Mouse (Mus musculus): ENCODE measurements at regions not wholly inside any gene's neighbourhood (a gene's known extent, or its start where the extent isn't known, plus 50 kb on each side); places are given as distances from the start of the nearest gene placed in this dataset.

DNA sequence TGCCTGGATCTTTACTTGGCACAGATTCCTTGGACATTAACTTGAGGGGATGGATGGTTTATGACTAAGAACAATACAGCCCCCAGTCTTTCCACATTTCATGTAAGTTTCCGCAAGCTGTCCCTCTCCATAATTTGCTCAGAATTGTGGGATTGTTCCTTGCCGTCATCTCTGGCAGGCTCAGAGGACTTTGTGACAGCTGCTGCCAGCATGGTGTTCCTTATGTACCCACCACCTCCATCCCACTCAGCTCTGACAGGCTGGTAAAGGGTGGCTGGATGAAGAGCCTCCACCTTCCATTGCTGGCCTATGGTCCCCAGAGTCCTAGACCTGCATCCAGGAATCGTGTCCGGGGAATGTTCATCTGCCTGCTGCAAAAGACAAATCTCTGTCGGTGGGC, 119.1 kb downstream of the Erv3 start:
- DNase-seq (ENCODE audit: extremely low read depth, low read depth, low spot score), result no peak

DNA sequence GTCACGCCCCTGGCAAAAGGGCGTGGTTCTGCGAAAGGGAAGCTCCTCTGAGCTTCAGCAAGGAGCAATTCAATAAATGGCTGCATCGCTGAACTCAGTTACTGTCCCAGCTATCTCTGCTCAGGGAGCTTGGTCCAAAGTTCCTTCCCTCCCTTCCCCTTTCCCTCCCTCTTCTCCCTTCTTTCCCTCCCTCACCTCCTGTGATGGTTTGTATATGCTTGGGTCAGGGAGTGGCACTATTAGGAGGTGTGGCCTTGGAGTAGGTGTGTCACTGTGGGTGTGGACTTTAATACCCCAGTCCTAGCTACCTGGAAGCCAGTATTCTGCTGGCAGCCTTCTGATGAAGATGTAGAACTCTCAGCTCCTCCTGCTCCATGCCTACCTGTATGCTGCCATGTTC, 120.5 kb downstream of the Erv3 start:
- DNase-seq (ENCODE audit: extremely low read depth, low read depth, low spot score), result no peak

DNA sequence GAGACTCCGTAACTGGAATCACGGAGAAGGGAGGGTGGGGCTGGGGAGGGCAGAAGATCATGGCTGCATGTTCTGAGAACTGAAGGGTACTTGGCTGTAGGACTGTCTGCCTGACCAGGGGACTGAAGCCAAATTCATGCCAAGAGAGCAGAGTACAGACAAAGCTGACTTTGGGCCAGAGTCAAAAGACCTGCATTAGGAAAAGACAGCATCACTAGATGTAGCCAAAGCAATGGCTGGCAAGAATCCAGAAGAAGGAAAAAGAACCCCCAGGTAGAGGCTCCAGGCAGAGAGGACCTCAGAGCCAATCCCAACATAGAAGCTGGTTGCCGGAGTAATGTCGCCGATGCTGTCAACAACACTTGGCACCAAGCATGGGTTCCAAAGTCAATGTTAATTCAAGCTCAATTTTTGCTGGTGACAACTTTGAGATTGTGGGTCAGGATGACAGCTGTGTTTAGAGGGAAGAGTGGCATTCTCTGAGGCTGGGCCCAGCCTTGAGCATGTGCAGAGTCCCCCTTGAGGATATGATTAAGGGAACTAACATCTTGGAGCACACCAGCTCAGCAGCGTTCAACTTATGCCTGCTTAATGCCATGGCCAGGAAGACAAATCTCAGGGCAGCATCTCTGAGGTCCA, 124.7 kb downstream of the Erv3 start:
- DNase-seq (ENCODE audit: extremely low read depth, low read depth, low spot score), result no peak

DNA sequence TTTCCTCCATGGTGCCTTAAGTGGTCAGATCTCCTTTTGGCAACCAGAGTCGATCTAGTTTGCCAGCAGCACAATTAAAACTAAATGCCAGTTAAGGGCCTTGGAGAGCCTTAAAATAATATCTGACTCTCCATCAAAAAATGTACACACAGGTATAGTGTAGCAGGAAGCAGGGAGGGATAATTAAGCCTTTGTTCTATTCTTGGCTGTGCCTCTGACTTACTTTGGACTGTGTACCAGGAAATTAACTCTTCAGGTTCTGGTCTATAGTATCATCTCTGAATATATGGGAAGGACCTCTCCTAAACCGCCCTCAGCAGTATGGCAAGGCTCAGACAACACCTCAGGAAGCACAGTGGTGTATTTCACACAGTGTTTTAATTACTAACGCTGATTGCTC, 133.0 kb downstream of the Erv3 start:
- peak; percentile 8 for DNase-seq (ENCODE audit: extremely low read depth, low read depth, low spot score)

DNA sequence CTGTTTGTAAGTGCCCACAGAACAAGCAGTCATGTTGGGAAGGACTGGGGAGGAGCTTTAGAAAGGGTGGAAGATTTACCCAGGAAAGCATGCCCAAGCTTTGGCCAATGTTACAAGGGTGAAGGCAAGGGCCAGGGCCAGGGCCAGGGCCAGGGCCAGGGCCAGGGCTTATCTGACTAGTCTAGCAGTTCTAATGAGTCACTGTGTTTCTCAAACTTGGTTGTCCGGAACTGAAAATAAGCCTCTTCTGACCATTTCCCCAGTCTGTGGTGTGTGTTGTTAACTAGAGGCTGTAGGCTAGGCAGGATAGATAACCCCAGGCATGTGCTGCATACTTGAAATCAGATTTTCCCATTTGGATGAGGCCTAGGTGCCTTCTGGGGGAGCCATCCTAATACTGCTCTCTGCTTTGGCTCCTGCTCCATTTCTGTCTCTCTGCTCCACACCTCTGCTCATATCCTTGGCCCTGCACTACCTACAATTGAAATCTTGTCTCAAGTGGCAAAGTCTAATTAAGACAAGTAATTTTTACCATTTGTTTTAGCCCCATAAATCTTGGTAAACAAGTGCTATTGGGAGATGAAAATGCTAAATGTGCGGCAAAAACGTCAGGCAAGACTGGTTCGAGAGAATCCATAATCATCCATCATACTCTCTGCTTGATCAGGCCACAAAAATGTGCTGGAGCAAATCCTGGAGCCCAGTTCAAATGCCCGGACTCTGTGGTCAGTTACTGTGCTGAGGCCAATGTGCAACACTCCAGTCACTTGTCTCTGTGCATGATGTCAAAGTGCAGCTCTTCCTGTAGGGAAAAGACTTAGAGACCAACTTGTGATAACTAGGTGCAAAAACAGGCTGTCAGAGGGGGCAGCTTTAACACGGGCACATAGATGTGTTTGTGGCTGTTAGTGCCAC, 137.7 kb downstream of the Erv3 start:
- DNase-seq (ENCODE audit: extremely low read depth, low read depth, low spot score), result no peak

DNA sequence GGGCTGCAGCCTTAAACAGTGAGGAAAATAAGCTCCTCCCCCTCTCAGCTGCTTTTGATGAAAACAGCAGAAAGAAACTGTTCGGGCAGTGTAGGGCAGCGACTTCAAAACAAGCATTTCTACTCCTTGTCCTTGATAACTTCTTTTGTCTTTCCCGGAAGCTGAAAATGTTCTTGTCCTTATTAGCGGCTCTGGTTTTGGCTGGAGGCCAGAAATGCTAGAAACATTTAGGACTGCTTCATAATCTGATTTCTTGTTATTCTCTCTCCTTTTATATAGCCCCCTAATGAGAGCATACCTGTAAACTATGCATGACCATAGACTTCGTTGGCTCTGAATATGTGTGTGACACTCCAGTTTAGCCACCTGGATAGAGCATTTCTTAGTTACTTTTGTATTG, 142.0 kb downstream of the Erv3 start:
- DNase-seq (ENCODE audit: extremely low read depth, low read depth, low spot score), result no peak

DNA sequence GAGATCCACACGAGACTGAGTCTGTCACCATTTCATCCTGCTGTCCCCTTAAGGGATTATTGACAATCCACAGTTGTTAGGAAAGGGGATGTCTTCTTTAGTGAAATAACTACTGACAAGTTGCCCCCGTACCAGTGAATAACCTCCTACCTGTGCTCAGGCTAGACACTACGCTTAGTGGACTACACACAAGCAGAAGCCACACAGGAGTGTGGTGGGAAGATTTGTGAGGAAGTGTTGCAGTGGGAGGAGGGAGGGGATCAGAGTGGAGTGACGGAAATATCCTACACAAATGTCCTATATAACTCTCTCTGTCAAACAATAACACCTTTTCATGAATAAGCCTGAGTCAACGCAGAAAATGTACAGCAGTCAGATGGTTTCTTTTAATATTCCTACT, 142.7 kb downstream of the Erv3 start:
- no peak for DNase-seq (ENCODE audit: extremely low read depth, low read depth, low spot score)

DNA sequence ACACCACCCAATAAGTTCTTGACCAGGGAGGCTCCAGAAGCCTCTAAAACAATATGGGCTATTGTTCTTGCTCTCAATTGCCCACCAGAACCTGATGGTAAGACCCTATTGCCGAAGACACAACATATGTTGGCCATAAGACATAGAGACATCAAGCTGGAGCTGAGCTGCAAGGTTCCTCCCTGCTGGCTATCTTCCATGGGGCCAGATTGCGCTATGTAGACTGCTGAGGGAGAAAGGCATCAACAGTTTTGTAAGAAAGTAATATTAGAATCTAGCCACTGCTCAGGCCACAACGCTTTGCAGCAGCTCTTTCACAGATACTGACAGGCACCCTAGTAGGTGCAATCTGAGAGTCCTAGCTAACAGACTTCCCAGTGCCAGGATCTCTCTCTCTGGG, 144.2 kb downstream of the Erv3 start:
- DNase-seq (ENCODE audit: extremely low read depth, low read depth, low spot score), result no peak

DNA sequence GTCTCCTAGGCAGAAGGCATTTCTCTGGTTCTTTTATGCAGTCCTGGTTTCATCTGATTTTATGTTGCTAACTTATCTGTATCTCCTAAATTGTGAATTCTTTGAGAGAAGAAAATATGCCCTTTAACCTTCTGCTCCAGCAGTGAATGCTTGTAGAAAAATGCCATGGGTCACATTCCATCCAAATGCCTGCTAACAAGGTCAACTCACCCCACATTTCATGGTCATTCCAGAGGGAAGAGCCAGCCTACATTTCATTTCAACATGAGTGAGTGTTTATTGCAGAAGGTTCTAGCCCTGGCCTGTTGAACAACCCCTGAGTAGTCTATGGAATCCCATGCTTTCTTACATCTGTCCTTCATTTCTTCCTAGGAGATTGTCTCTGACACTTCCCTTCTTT, 147.7 kb downstream of the Erv3 start:
- no peak for DNase-seq (ENCODE audit: extremely low read depth, low read depth, low spot score)

DNA sequence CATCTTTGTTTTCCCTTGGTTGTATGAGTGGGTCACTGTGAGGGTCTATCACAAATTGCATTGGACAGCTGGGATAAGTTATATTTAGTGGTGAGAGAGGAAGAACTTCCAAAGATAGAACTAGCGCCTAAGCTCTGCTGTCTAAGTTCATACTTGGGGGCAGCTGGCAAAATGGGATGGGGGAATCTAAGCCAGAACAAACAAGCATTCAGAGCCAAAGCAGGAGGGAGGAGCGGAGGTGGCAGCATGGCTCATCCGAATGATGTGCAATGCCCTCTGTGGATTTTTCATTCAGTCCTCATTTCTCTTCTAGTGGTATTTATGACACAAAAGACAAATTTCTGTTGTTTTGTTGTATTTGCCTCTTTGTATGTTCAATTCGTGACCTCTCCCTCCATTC, 144.5 kb upstream of the Adra1d start:
- DNase-seq (ENCODE audit: extremely low read depth, low read depth, low spot score), result no peak

DNA sequence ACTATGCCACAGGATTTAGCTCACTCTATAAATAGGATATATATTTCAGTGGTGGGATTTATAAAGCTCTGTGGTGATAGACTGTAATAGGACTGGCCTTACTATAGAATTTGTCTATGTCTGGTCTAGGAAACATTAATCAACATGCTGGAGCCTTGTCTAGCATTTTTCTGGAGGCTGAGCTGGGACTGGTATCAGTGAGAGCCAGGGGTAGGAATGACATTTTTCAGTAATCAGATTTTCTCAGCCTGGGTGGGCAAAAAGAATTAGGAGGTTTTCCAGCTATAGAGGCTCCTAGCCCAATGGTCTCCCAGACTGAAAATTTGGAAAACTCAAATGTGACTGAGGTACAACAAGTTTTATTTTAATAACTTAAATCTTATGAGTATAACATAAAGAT, 142.3 kb upstream of the Adra1d start:
- DNase-seq (ENCODE audit: extremely low read depth, low read depth, low spot score), result no peak

DNA sequence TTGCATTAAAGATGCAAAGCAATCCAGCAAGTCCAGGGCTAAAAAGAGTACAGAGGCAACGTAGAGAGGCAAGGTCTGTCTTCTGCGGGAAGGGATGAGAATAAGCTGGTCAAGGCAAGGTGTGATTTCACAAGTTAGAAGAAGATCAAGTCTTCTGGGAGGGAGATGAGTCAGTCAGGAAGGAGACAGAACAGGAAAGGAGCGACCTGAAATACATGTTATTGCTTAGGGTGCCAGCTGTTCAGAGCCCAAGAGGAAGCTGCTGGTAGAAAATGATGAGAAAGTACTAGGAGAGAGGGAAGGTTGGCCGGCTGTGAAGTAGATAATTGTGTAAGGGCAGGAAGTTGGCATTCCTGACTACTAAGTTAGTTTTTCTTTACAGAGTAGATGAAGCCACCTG, 140.1 kb upstream of the Adra1d start:
- no peak for DNase-seq (ENCODE audit: extremely low read depth, low read depth, low spot score)

DNA sequence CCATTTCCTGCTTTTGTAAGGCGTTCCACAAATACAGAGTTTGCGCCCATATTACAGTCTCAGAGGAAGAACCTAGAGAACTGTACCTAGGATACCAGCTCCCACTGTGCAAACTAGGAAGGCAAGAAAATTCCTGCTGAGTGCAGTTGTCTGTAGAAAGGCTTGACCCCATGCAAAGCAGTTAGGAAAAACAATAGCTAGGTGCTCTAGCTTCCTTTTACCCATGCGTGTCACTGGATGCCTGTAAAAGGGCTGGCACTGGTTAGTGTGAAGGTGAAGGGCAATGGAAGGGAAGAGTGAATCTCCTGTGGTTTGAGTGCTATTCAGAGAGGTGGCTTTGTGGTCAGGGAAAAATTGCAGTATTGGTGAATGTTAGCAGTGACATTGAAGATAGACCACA, 137.7 kb upstream of the Adra1d start:
- DNase-seq (ENCODE audit: extremely low read depth, low read depth, low spot score), result no peak

DNA sequence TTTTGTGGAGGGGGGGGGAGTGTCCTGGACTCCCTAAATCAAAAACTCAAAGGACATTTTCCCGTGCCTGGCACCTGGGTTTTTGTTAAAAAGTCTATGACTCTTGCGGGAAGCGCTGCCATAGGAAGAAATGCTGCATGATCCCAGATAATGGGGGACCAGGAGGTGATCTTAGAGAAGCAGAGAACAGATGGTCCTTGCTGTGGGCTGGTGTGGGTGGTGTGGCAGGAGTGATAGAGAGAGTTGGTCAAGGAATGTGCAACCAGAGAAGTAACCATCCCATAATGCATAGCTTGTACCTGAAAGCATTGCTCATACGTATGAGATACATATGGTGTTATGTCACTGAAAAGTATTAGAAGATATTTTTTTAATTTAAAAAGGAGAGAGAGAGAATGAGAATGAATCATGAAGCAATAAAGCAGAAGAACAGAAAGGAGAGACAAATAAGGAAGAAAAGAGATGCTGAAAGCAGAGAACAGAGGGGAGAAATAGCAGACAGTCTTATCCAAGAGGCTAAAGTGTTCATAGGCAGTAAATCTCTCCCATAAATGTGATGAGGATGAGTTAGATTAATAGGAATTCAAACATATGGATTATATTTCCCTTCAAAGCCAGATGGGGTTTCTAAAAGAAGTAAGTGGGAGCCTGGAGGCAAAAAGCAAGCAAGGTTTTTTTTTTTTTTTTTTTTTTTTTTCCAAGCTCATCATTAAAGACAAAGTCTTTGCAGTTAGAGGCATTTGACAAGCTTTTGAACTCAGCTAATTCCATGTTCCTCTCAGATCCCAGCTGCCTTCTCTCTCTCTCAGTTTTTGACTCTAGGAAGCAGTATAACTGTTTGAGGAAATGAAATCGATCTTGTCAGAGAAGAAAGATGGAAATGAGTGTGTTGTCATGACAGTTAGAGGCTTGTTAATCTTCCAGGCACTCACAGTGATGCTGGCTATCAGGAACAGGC, 136.2 kb upstream of the Adra1d start:
- no peak for DNase-seq (ENCODE audit: extremely low read depth, low read depth, low spot score)

DNA sequence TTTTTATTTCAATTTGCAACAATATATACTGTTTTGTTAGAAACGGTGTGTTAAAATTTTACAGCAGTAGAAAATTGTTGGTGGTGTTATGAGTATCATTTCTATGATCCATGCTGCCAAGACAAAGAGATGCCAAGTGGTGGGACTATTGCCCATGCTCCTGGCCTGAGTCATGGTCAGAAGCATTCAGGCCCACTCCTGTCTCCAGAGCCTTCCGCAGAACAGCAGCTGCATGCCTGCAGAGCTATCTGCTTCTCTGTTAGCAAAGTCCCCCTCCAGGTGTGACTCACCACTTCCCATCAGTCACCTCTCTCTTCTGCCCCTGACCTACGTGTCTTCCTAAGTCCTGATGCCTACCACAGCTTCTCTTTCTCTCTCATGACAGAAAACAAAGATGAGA, 134.2 kb upstream of the Adra1d start:
- no peak for DNase-seq (ENCODE audit: extremely low read depth, low read depth, low spot score)

DNA sequence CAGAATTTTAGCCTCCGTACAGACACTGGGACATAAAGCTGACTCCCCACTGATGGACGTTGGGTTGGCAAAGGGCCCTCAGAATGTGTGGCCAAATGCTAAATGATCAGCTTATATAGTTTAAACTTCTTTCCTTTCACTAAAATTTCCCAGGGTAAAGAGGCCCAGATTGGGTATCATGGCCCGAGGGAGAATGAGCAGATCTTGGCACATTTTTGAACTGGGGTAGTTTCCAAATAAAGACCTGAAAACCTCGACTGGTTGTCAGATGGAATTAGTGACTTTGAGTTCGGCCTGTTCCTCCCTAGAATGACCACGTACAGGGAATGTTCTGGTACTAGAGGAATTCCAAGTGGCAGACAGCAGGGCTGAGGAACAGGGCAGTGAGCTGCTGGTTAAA, 127.9 kb upstream of the Adra1d start:
- no peak for DNase-seq (ENCODE audit: extremely low read depth, low read depth, low spot score)

DNA sequence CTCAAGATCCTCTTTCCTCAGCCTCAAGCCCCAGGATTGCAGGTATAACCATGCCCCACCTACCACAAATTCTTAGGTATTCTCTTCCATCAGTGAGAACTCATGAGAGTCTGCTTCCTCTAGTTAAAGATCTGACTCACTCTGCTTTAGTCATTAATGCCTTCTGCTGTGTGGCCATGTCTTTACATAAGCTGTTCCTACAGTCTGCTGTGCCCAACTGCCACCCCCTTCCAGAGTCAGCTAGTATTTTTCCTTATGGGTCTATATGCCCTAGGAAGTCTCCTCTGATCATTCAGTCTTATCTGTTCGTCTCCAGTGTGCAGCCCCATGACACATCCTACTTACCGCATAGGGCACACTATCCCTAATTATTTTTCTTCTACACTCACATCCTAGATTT, 126.2 kb upstream of the Adra1d start:
- DNase-seq (ENCODE audit: extremely low read depth, low read depth, low spot score), result no peak

DNA sequence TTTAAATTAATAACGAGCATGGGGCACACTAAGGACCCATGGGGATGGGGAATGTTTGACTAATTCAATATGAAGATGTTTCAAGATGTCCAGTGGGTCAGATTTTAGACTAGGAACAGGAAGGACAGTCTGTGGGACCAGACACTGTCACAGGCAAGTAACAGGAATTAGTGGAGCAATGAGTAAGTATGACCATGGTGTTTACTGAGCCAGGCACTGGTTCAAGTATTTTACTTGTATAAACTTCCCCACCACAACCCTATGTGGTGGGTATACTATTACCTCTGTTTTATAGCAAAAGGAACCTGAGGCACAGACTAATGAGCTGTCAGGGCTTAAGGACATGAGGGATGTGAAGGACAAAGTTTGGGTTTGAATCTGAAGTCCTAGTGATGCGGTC, 125.4 kb upstream of the Adra1d start:
- no peak for DNase-seq (ENCODE audit: extremely low read depth, low read depth, low spot score)

DNA sequence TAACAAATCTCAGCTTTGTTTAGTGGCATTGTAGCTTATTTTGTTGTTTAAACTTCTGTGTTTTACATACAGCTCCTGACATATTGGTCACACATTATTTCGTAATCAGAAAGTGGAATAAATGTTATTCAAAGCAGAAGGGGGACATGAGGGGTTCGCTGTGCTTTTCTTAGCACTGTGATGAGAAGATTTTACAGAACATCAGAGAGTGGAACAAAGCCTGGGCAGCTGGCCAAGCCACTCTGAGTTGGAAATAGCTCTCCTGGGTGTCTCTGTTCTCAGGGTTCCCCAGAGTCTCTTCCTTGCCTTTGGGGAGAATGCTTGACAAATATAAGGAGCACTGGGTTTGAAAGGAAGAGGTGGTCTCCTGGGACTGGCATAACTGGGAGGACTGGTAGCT, 124.7 kb upstream of the Adra1d start:
- DNase-seq (ENCODE audit: extremely low read depth, low read depth, low spot score), result no peak

DNA sequence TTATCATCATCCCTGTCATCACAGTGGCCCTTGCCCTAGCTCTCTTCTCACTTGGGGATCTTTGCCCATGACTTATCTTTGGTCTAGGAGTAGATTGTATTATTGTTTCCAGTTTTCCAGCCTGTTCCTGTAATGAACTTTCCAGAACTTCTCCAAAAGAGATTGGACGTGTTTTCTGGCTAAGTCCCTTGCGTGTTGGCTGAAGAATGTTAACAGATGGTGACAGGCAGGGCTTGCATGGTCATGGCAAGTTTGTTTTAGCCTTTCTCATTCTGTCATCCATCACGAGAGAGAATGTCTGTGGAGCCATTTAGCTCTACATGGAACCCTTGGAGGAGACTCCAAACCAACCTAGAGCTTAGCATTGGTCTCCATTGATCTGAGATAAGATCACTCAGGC, 123.2 kb upstream of the Adra1d start:
- no peak for DNase-seq (ENCODE audit: extremely low read depth, low read depth, low spot score)

DNA sequence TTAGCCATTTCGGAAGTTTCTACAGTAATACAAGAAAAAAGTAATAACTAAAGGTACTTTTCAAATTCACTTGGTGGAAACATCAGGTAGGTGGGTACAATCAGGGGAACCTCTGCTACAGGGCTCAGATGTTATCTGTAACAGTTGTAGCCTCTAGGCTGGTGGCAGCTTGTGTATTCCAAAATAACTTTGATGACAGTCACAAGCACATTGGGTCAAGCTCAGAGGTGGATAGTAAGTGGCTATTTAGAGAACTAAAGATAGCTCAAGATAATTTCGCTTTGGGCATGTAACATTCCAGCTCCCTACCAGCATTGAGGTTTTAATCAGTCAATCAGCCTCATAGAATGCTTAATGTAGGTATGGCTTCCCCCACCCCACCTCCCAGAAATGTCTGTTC, 121.7 kb upstream of the Adra1d start:
- no peak for DNase-seq (ENCODE audit: extremely low read depth, low read depth, low spot score)

DNA sequence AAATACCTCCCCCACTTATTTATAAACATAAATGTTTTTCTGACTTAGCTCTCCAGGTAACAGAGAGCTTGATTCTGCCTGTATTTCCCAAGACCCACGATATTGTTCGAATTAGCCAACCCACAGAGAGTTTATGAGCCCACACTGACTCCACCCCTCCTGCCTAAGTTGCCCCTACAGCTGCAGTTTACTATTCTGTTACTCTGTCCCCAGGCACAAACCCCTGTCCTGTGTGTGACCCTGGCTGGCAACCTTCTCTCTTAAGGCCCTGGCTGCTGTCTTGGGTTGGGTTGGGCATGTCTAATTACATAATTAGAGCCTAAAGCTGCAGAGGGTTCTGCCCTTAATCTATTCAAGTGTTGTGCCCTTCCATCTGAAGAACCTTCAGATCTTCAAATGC, 116.4 kb upstream of the Adra1d start:
- DNase-seq (ENCODE audit: extremely low read depth, low read depth, low spot score), result no peak
